Mouse (Mus musculus): ENCODE measurements around the gene Coa4. TPM values are rescaled to one million over a fixed set of nuclear protein-coding genes. Genes with fewer than 3 reads are reported as not detected.

The Coa4 gene
- polyA plus RNA-seq, 1 experiment: 23.7 TPM

- DNase-seq (ENCODE audit: low spot score): no peak
Measured at GRCm38 (mm10) chr7:100504740-100505487, 32.0 kb upstream of the Coa4 start.

GRCm38 (mm10) chr7:100506494-100506893 is 30.4 kb upstream of the Coa4 start:
- DNase-seq (ENCODE audit: low spot score): no peak

- DNase-seq (ENCODE audit: low spot score): no peak
Measured at GRCm38 (mm10) chr7:100508670-100509069, 28.2 kb upstream of the Coa4 start.

GRCm38 (mm10) chr7:100511602-100512001 is 25.3 kb upstream of the Coa4 start:
- no peak for DNase-seq (ENCODE audit: low spot score)

- DNase-seq (ENCODE audit: low spot score): no peak
Measured at GRCm38 (mm10) chr7:100514573-100514972, 22.3 kb upstream of the Coa4 start, which contains the start of gene Dnajb13. Dnajb13 (minus strand) TSS chr7:100514960.

GRCm38 (mm10) chr7:100520204-100520603 is 16.7 kb upstream of the Coa4 start:
- no peak for DNase-seq (ENCODE audit: low spot score)

- peak; percentile 80 for DNase-seq (ENCODE audit: low spot score)
Measured at GRCm38 (mm10) chr7:100520663-100521285, 16.1 kb upstream of the Coa4 start.

- no peak for DNase-seq (ENCODE audit: low spot score)
Measured at GRCm38 (mm10) chr7:100522222-100522621, 14.6 kb upstream of the Coa4 start.

GRCm38 (mm10) chr7:100524669-100525068 is 12.2 kb upstream of the Coa4 start:
- DNase-seq (ENCODE audit: low spot score): no peak

- no peak for DNase-seq (ENCODE audit: low spot score)
Measured at GRCm38 (mm10) chr7:100530766-100531165, 6.1 kb upstream of the Coa4 start.

- no peak for DNase-seq (ENCODE audit: low spot score)
Measured at GRCm38 (mm10) chr7:100533503-100533902, 3.4 kb upstream of the Coa4 start.

GRCm38 (mm10) chr7:100534216-100534615 is 2.7 kb upstream of the Coa4 start:
- no peak for DNase-seq (ENCODE audit: low spot score)

GRCm38 (mm10) chr7:100535831-100536230 is 1.0 kb upstream of the Coa4 start:
- DNase-seq (ENCODE audit: low spot score): no peak

GRCm38 (mm10) chr7:100537519-100537902 is 640 bp downstream of the Coa4 start:
- no peak for DNase-seq (ENCODE audit: low spot score)

GRCm38 (mm10) chr7:100539516-100539915 is 2.6 kb downstream of the Coa4 start:
- no peak for DNase-seq (ENCODE audit: low spot score)

- DNase-seq (ENCODE audit: low spot score): no peak
Measured at GRCm38 (mm10) chr7:100544437-100544836, 7.6 kb downstream of the Coa4 start.

- no peak for DNase-seq (ENCODE audit: low spot score)
Measured at GRCm38 (mm10) chr7:100547631-100548030, 10.8 kb downstream of the Coa4 start.

GRCm38 (mm10) chr7:100549796-100550195 is 12.9 kb downstream of the Coa4 start:
- no peak for DNase-seq (ENCODE audit: low spot score)

- no peak for DNase-seq (ENCODE audit: low spot score)
Measured at GRCm38 (mm10) chr7:100550338-100551007, 13.6 kb downstream of the Coa4 start.

- DNase-seq (ENCODE audit: low spot score): no peak
Measured at GRCm38 (mm10) chr7:100554939-100555338, 18.1 kb downstream of the Coa4 start.

- no peak for DNase-seq (ENCODE audit: low spot score)
Measured at GRCm38 (mm10) chr7:100555431-100555951, 18.6 kb downstream of the Coa4 start.

- no peak for DNase-seq (ENCODE audit: low spot score)
Measured at GRCm38 (mm10) chr7:100557241-100557640, 20.4 kb downstream of the Coa4 start.

GRCm38 (mm10) chr7:100559331-100559730 is 22.5 kb downstream of the Coa4 start:
- no peak for DNase-seq (ENCODE audit: low spot score)
